Mouse (Mus musculus): ENCODE measurements around the gene Slc30a1.

- TF ChIP-seq POLR2A (IDR thresholded peaks at IDR 0.05; ENCODE audit: borderline replicate concordance, extremely low read depth, low read depth, low read length): no peak
- no peak for TF ChIP-seq CTCF (IDR thresholded peaks at IDR 0.05; ENCODE audit: insufficient read depth, low read length)
Measured at GRCm38 (mm10) chr1:191910646-191911045, 4.1 kb downstream of the Slc30a1 start.
